Mouse (Mus musculus) heart, adult 2 months (tissue): ENCODE measurements at regions not wholly inside any gene's neighbourhood (a gene's known extent, or its start where the extent isn't known, plus 50 kb on each side); places are given as distances from the start of the nearest gene placed in this dataset.

Experiments
- CTCF ChIP-seq: fragments of 200-600 bp; IDR thresholded peaks from 2 replicates; pipeline ENCODE4 v1.8.1; 2022; ENCODE audit warnings: antibody characterized with exemption, mild to moderate bottlenecking, moderate library complexity
- EP300 ChIP-seq: fragments of 200-500 bp; IDR thresholded peaks from 2 replicates; pipeline ENCODE4 v1.6.1; 2011; ENCODE audit warnings: low read depth, low read length, control low read depth; ENCODE audit not compliant: insufficient read depth
- POLR2A ChIP-seq: fragments of 200-500 bp; IDR thresholded peaks from 2 replicates; pipeline ENCODE4 v1.6.1; 2011; ENCODE audit warnings: mild to moderate bottlenecking, low read depth, low read length, control low read depth; ENCODE audit not compliant: insufficient read depth

DNA sequence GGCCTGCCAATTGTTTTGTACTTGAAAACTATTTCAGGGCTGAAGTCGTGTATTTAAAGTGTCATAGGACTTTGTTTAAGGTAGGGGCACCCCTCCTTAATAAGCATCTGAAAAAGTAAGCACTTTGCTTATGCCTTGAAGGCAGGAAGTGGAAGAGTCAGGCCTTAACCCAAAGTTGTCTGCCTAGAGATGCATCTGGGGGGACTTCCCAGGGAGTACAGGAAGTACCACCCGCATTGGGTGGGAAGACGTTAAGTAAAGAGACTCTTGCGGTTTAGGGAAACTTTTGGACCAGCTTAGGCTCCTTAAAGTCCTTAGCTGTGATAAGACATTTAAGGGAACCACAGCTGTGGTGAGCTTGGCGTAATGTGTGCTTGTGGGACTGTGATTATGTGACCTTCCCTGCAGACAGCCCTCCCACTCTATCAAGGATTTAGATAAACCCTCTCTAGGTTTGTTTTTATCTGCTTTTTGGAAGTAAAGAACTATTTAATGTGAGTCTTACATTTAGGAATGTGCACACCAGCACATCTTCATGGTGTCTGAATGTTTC lies 150.9 kb upstream of the Trib2 start:
- no peak for TF ChIP-seq CTCF
- TF ChIP-seq POLR2A = no peak
- no peak for TF ChIP-seq EP300
